Mouse (Mus musculus): ENCODE results near the gene Fzd5. TPM values are rescaled to one million over a fixed set of nuclear protein-coding genes. Genes with fewer than 3 reads are reported as not detected.

Gene Fzd5
- 28.2 and 30.9 TPM in 2 replicates for polyA plus RNA-seq (2012; rRNA removed)

- Histone ChIP-seq H3K4me3 (replicated peaks; ENCODE audit: extremely low read depth, low read depth, low read length) (peak within 1 kb of the TSS; percentile 60), H3K4me1 (ENCODE audit: control insufficient read depth, insufficient read depth, low read length) (peaks cover 15% of the 10 kb centered on the region)
- peak; percentile 92 for DNase-seq
- TF ChIP-seq POLR2A (IDR thresholded peaks at IDR 0.05; ENCODE audit: borderline replicate concordance, extremely low read depth, low read depth, low read length), result peak; percentile 95
- no peak for TF ChIP-seq CTCF (IDR thresholded peaks at IDR 0.05; ENCODE audit: insufficient read depth, low read length)
- 1% methylated on average over 69 of the region's 73 CpGs for WGBS
Observed at GRCm38 (mm10) chr1:64737502-64738179, at the start of gene Fzd5. Gene Fzd5 (minus strand): TSS chr1:64737751.

- no peak for TF ChIP-seq POLR2A (IDR thresholded peaks at IDR 0.05; ENCODE audit: borderline replicate concordance, extremely low read depth, low read depth, low read length)
- no peak for TF ChIP-seq CTCF (IDR thresholded peaks at IDR 0.05; ENCODE audit: insufficient read depth, low read length)
- 85% methylated on average over 12 of the region's 12 CpGs for WGBS
- Histone ChIP-seq H3K4me1 (ENCODE audit: control insufficient read depth, insufficient read depth, low read length) (no peaks in the 10 kb centered on the region), H3K4me3 (replicated peaks; ENCODE audit: extremely low read depth, low read depth, low read length) (no peak overlapping the region)
- DNase-seq, result no peak
Observed at GRCm38 (mm10) chr1:64779863-64780262, 42.3 kb upstream of the Fzd5 start.

- no peak for DNase-seq
- no peak overlapping the region for H3K4me3 ChIP-seq (replicated peaks; ENCODE audit: extremely low read depth, low read depth, low read length)
- TF ChIP-seq POLR2A (IDR thresholded peaks at IDR 0.05; ENCODE audit: borderline replicate concordance, extremely low read depth, low read depth, low read length) (no peak), CTCF (IDR thresholded peaks at IDR 0.05; ENCODE audit: insufficient read depth, low read length) (no peak)
- 76% methylated on average over 5 of the region's 5 CpGs for WGBS
- H3K4me1 ChIP-seq (ENCODE audit: control insufficient read depth, insufficient read depth, low read length), result no peaks in the 10 kb centered on the region
Observed at GRCm38 (mm10) chr1:64779415-64779814, 41.9 kb upstream of the Fzd5 start.

GRCm38 (mm10) chr1:64773305-64773704 lies 35.8 kb upstream of the Fzd5 start:
- TF ChIP-seq POLR2A (IDR thresholded peaks at IDR 0.05; ENCODE audit: borderline replicate concordance, extremely low read depth, low read depth, low read length) (no peak), CTCF (IDR thresholded peaks at IDR 0.05; ENCODE audit: insufficient read depth, low read length) (no peak)
- Histone ChIP-seq H3K4me1 (ENCODE audit: control insufficient read depth, insufficient read depth, low read length) (no peaks in the 10 kb centered on the region), H3K4me3 (replicated peaks; ENCODE audit: extremely low read depth, low read depth, low read length) (no peak overlapping the region)
- WGBS, result 67% methylated on average over 4 of the region's 4 CpGs
- DNase-seq, result no peak

GRCm38 (mm10) chr1:64770169-64770568 lies 32.6 kb upstream of the Fzd5 start:
- 29% methylated on average over 6 of the region's 6 CpGs for WGBS

GRCm38 (mm10) chr1:64761646-64762045 lies 24.1 kb upstream of the Fzd5 start:
- 65% methylated on average over 4 of the region's 4 CpGs for WGBS
- H3K4me1 ChIP-seq (ENCODE audit: control insufficient read depth, insufficient read depth, low read length), result peaks cover 4% of the 10 kb centered on the region; the same call in 1 of the 2 replicates
- DNase-seq, result no peak
- no peak overlapping the region for H3K4me3 ChIP-seq (replicated peaks; ENCODE audit: extremely low read depth, low read depth, low read length)
- no peak for TF ChIP-seq CTCF (IDR thresholded peaks at IDR 0.05; ENCODE audit: insufficient read depth, low read length)
- TF ChIP-seq POLR2A (IDR thresholded peaks at IDR 0.05; ENCODE audit: borderline replicate concordance, extremely low read depth, low read depth, low read length), result no peak

More at GRCm38 (mm10) chr1:64770169-64770568, 32.6 kb upstream of the Fzd5 start:
- TF ChIP-seq CTCF (IDR thresholded peaks at IDR 0.05; ENCODE audit: insufficient read depth, low read length), result no peak
- no peak for TF ChIP-seq POLR2A (IDR thresholded peaks at IDR 0.05; ENCODE audit: borderline replicate concordance, extremely low read depth, low read depth, low read length)
- DNase-seq, result no peak
- Histone ChIP-seq H3K4me1 (ENCODE audit: control insufficient read depth, insufficient read depth, low read length) (no peaks in the 10 kb centered on the region), H3K4me3 (replicated peaks; ENCODE audit: extremely low read depth, low read depth, low read length) (no peak overlapping the region)

- TF ChIP-seq CTCF (IDR thresholded peaks at IDR 0.05; ENCODE audit: insufficient read depth, low read length) (no peak), POLR2A (IDR thresholded peaks at IDR 0.05; ENCODE audit: borderline replicate concordance, extremely low read depth, low read depth, low read length) (no peak)
- Histone ChIP-seq H3K4me3 (replicated peaks; ENCODE audit: extremely low read depth, low read depth, low read length) (no peak overlapping the region), H3K4me1 (ENCODE audit: control insufficient read depth, insufficient read depth, low read length) (peaks cover 7% of the 10 kb centered on the region)
- no peak for DNase-seq
- 55% methylated on average over 5 of the region's 5 CpGs for WGBS
Observed at GRCm38 (mm10) chr1:64757766-64758165, 20.2 kb upstream of the Fzd5 start.

GRCm38 (mm10) chr1:64757254-64757653 lies 19.7 kb upstream of the Fzd5 start:
- no peak for TF ChIP-seq CTCF (IDR thresholded peaks at IDR 0.05; ENCODE audit: insufficient read depth, low read length)
- TF ChIP-seq POLR2A (IDR thresholded peaks at IDR 0.05; ENCODE audit: borderline replicate concordance, extremely low read depth, low read depth, low read length), result no peak
- WGBS, result 18% methylated on average over 2 of the region's 2 CpGs
- DNase-seq, result peak; percentile 46
- H3K4me1 ChIP-seq (ENCODE audit: control insufficient read depth, insufficient read depth, low read length), result peaks cover 7% of the 10 kb centered on the region
- no peak overlapping the region for H3K4me3 ChIP-seq (replicated peaks; ENCODE audit: extremely low read depth, low read depth, low read length)

GRCm38 (mm10) chr1:64756640-64757030 lies 19.1 kb upstream of the Fzd5 start:
- TF ChIP-seq POLR2A (IDR thresholded peaks at IDR 0.05; ENCODE audit: borderline replicate concordance, extremely low read depth, low read depth, low read length), result no peak
- no peak for TF ChIP-seq CTCF (IDR thresholded peaks at IDR 0.05; ENCODE audit: insufficient read depth, low read length)
- peak; percentile 19 for DNase-seq
- WGBS, result 12% methylated on average over 10 of the region's 10 CpGs
- H3K4me1 ChIP-seq (ENCODE audit: control insufficient read depth, insufficient read depth, low read length), result peaks cover 7% of the 10 kb centered on the region
- H3K4me3 ChIP-seq (replicated peaks; ENCODE audit: extremely low read depth, low read depth, low read length), result no peak overlapping the region

GRCm38 (mm10) chr1:64755971-64756639 lies 18.6 kb upstream of the Fzd5 start:
- Histone ChIP-seq H3K4me3 (replicated peaks; ENCODE audit: extremely low read depth, low read depth, low read length) (no peak overlapping the region), H3K4me1 (ENCODE audit: control insufficient read depth, insufficient read depth, low read length) (peaks cover 7% of the 10 kb centered on the region)
- WGBS, result 42% methylated on average over 7 of the region's 7 CpGs
- DNase-seq, result peak; percentile 18
- TF ChIP-seq CTCF (IDR thresholded peaks at IDR 0.05; ENCODE audit: insufficient read depth, low read length), result no peak
- TF ChIP-seq POLR2A (IDR thresholded peaks at IDR 0.05; ENCODE audit: borderline replicate concordance, extremely low read depth, low read depth, low read length), result no peak

Data from lung, adult 2 months (tissue).